Mouse (Mus musculus): ENCODE measurements around the gene Hdac10.

Gene Hdac10

DNA sequence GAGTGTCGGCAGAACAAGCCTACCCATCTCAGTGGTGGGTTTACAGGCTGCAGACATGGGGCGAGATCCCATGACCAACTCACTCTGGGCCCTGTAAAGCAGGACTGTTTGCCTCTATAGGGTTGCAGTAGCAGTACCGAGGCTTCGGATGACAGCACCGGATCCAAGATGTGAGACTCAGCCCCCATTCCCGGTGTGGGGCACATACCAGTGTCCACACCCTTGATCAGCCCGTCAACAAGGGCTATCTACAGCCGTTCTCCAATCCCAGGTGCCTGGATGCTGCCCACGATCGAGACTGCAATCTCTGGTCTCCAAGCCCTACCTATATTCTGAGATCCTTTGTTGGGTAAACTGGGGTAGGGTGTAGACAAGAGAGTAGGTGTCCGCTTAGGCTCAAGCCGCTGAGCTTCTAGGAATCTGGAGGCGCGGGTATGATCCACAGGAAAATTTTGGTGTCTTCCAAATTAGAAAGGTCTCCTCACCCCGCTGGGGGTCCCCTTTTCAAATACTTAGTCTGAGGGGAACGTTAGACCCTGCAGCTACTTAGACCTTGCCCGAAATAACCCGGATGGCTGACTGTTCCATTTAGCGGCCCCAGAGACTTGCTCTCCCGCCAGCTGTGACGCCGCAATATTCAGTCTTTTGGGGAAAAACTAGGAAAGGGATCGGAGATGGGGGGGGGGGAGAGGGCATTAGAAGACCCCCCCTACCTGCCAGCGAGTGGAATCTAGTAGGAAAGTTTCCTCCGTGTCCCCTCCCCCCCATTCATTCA lies 20.2 kb upstream of the Hdac10 start:
- peak; percentile 57 for DNase-seq (ENCODE audit: extremely low spot score, low spot score)

DNA sequence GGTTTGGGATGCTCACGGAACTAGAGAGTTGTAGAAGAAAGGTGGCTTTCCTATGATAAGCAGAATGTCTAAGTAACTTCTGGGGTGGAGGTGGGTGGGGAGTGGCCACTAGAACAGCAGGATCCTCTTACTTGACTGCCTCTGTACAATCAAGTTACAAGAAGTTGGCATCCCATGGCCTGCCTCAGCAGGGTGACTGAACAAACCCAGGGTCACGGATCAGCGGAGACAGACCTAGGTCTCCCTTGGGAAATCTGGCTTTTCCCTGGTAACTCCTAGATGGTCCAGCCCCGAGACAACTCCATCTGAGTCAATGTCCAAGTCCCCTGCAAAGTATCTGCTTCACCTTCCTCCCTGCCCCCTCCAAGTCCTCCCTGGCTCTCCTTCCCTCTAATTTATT lies 19.4 kb upstream of the Hdac10 start:
- DNase-seq (ENCODE audit: extremely low spot score, low spot score), result no peak

DNA sequence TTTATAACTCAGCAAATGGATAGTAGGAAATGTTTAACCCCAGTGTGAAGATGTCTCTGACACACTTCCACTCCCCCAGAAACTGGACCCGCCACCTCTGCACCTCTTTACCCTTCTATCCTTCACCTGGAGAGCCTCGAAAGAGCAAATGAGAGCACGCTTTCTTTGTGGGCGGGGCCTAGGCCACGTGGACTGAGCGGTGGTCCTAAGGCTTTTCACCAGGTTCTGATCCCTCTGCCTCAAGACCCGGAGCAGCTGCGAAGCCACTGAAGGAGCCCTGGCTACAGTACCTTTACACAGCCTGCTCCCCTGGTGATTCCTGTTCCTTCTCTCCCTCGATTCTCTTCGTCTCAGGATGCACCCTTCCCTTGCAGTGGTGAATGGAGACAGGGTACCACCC lies 19.0 kb upstream of the Hdac10 start:
- peak; percentile 27 for DNase-seq (ENCODE audit: extremely low spot score, low spot score)

DNA sequence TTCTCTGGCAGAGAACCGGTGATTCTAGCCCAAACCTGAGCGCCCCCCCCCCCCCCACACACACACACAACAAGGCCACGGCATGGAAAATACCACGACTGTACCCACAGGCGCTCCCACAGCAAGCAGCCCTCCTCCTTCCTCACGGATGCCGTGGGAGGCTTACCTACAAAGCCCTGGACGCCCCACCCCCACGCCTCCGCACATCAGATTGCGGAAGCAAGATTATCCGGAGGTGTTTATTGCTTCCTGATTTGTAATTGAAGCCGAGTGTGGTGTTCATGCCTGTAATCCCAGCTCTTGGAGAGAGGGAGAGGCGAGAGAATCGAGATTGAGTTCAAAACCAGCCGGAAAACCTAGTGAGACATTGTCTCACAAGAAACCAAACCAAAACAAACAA lies 18.5 kb upstream of the Hdac10 start:
- no peak for DNase-seq (ENCODE audit: extremely low spot score, low spot score)

DNA sequence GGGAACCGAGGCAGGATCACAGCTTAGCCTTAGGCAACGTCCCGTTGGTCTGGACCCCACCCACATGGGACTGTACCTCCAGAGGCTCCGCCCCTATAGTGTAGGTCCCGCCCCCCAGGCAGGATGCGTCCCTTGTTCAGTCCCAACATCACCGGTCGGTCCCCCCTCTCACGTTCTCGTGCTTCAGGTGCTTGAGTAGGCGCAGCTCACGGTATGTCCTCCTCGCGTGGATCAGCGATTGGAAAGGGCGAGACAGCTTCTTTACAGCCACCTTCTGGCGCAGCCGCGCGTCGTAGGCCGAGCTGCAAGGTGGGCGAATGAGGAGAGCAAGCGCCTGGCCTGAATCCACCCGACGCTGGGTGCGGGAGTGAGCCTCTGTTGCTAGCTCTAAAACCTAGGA lies 18.0 kb upstream of the Hdac10 start:
- DNase-seq (ENCODE audit: extremely low spot score, low spot score), result peak; percentile 40

DNA sequence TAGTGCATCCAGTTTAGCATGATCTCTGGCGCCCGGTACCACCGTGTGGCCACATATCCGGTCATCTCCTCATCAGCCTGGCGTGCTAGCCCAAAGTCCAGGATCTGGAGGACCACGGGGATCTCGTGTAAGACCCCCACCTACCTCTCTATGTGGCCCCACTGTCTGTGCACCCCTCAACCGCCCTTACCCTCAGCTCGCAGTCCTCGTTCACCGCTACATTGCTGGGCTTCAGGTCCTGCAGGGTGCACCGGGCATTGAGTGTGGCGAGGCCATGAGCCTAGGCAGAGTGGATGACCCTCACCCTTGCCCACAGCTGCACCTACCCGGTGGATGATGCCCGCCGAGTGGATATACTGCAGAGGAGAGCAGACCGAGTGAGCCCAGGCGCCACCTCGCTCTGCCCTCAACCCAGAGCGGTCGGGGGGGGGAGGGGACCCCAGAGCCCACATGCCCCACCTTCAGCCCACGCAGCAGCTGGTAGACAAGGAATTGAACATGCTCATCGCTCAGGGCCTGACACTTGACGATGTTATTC lies 17.4 kb upstream of the Hdac10 start:
- DNase-seq (ENCODE audit: extremely low spot score, low spot score), result no peak

DNA sequence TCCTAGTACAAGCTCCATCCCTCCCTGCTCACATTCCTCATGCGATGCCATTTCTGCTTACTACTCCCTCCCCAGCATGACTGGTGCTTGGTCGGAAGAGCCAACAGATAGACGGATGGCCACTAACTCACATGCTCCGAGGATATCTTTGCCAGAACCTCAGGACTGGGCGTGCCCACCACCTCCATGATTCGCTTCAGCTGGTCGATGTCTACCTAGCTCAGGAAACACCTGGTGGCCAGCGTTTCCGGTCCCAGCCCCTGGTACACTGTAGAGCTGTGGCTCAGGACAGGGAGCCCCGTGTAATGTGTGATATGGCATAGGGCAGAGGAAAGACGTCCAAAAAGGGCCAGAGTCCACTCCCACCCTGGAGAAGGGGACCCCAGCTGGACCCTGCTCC lies 16.5 kb upstream of the Hdac10 start:
- no peak for DNase-seq (ENCODE audit: extremely low spot score, low spot score)

DNA sequence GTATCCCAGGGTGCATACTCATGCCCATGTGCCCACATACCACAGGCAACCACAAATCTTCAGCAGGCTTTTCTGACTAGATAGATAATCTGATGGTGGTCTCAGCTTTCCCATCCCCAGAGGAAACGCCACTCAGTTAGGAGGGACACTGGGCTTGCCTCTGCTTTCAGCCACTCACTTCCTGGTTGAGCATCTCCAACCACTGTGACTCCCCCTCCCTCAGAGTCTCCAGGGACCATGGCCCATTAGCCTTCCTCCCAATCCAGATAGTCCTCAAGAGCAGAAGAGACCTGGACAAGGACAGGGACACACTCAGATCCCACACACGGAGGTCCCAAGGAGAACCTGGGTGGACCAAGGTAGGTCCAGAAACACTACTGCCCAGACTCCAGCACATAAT lies 14.6 kb upstream of the Hdac10 start:
- DNase-seq (ENCODE audit: extremely low spot score, low spot score), result no peak

DNA sequence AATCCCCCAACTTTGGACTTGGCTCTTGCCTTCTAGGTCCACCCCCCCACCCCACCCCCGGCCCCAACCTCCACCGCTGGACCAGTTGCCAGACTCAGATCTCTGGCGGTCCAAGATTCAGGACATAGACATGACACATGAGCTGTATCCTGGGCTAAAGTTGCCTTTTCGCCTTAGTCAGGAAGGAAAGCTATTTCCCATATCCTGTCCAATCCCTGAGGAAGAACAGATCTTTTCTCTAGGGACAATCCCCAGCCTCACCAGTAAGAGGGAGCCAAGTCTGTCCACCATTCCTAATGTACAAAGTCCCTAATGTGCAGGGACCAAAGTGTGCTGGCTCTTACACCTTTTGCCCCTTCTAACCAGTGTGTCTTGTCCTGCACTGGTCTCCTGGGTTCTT lies 13.4 kb upstream of the Hdac10 start:
- no peak for DNase-seq (ENCODE audit: extremely low spot score, low spot score)

DNA sequence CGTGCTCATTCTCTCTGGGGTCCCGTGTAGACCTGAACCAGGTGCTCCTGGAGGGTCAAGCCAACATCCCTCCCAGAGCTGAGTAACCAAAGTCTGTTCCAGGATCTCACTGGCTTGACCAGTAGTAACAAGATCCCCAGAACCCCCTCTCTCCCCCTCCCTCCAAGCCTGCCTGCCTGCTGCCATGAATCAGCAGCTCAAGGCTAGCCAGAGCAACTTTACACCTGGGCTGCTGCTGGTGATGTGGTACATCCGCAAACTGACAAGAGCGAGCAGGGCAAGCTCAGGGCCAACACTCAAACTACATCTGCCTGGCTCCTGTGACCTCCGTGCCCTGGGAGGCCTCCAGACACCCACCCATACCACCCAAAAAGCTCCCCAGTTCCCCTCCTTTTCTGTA lies 12.9 kb upstream of the Hdac10 start:
- no peak for DNase-seq (ENCODE audit: extremely low spot score, low spot score)

DNA sequence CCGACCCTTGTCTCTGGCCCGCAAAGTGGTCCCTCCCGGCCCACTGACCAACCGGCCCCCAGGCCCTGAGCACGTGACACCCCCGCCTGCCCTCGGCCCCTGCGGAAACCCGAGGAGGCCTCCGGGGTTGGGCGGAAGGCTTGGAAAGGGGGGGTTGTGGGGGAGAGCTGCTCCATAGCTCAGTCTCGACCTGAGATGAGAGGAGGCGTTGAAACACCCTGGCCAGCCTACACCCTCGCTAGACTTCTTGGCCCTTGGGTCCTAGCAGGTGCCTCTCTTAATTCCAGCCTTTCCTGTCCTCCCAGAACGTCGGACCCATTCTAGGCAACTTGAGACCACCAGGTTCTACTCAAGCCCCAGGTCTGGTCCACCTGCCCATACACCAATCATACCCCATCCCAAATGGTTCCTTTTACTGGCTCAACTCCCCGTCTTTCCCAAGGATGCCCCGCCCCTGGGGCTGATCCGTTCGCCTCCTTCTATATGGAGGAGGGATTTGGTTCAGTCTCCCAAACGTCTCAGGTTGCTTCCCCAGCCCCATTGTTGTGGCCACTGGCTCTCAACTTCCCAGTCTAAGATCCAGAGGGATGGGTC lies 12.3 kb upstream of the Hdac10 start, which contains the start of gene Mapk12:
Gene Mapk12 (minus strand): TSS at position 45 of the 594 bp plus-strand sequence.
- DNase-seq (ENCODE audit: extremely low spot score, low spot score), result peak; percentile 71

DNA sequence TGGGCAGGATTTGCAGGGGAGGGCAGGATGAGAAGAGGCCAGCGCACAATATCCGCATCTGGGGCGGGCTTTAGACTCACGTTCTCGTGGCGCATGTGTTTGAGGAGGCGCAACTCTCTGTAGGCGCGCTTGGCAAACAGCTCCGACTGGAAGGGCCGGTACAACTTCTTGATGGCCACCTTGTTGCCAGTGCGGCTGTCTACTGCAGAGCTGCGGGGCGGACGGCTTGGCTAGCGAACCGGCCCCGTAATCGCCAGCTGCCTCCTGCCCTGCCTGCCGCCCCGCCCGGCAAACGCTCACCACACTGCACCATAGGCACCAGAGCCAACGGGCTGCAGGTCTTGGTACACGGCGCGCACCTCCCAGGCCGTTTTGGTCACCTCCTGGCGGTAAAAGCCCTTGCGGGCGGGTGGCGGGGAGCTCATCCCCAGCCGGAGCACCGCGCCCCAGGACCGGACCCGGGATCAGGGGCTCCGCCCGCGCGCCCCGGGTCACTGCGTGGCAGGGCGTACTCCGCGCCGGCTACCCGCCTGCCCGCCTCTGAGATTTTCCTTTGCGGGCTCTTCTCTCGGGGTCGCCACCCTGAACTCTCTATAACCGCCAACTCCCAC lies 11.7 kb upstream of the Hdac10 start:
- DNase-seq (ENCODE audit: extremely low spot score, low spot score), result peak; percentile 58

DNA sequence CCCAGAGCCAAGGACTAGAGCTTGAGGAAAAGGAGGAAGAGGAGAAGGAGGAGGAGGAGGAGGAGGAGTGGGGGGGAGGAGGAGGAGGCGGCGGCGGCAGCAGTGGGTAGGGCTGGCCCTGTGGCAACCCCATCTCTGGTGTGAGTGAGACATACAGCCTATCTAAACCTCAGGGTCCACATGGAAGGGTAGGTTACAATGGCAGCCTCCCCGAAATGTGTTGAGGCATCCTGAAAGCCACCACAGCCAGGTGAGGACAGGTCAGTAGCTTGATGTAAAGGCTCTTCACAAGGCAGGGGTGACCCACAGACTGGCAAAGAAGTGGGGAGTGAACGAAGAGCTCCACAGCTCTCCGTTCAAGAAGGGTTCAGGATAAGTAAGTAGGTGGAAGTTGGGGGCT lies 10.0 kb upstream of the Hdac10 start:
- DNase-seq (ENCODE audit: extremely low spot score, low spot score), result no peak

DNA sequence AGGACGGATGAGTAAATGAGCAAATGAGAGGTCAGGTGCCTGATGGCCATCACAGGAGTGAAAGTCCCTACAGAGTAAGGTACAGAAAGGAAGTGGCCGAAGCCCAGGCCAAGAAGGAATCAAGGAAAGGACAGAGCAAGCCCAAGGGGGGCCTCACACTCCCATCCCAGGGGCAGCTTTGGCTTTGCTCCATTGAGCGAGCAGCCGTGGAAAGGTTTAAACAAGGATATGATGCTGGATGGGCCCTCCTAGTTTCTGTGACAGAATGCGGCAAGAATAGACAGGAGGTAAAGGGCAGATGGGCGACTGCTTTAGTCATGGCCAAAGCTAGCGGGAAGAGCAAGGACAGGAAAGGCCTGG lies 9.5 kb upstream of the Hdac10 start:
- DNase-seq (ENCODE audit: extremely low spot score, low spot score), result no peak

DNA sequence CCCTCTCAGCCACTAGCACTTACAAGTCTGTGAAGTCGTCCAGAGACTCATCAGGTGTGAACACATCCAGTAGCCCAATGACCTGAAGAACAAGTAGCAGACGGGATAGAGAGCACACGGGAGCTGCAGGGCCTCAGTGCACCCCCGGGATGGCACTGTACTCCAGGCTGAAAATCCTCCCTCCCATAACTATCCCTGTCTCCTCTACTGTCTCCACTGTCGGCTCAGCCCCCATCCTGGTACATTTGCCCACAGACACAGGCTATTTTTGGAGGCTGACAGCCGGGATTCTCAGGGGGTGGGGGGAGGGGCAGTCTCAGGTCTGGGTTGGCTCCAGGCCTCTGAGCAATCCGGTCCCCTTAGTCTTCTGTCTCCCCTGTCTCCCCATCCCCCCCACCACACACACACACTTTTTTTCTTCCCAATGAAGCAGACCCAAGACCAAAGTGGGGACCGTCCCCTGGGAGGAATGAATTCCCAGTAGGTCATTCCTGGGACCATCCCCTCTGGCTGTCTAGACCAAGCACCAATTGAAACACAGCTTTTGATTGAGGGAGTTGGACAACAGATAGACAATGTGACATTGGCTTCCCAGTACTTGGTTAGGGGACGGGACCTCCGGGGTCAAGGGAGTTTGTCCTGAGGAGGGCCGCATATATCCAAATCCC lies 9.0 kb upstream of the Hdac10 start:
- DNase-seq (ENCODE audit: extremely low spot score, low spot score), result no peak

DNA sequence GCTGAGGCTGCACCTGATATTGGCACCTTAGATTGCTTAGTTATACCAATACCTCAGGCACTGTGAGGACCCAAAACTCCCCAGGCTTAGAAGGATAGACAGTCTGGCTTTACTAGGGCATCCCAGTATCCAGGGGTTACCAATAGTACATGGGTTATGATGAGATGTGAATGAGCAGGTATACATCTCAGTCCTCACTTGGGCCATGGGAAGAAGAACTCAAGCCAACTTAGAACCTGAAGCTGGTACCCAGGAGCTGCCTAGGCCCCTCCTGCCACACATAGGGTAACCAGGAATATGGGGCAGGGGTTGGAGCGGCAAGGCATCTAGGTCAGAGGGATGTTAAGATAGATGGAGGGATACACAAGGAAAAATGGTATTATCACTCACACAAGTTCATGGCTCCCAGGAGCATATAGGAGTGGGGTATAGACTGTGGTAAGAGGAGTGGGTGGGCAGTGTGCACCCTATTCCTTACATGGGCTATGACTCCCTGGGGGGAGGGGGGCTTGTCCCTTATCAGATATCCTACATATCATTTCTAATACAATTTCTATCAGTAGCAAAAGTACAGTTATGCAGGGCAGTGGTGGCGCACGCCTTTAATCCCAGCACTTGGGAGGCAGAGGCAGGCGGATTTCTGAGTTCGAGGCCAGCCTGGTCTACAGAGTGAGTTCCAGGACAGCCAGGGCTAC lies 8.1 kb upstream of the Hdac10 start:
- DNase-seq (ENCODE audit: extremely low spot score, low spot score), result no peak

DNA sequence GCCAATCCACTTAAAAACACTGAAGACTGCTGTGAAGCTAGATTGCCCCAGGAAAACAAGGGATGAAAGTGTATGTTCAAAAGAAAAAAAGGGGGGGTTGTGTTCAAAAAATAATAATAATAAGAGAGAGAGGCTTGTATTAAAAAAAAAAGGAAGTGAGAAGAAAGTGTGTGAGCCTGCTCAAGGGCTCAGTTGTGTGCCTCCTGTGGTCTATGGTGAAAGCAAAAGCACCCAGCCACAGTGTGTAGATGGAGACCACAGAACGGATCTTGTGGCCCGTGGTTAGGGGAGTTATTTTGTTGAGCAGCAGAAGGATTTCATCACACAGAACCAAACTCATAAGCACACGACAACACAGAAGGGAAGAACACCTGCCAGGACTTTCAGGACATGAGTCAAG lies 2.8 kb upstream of the Hdac10 start:
- DNase-seq (ENCODE audit: extremely low spot score, low spot score), result no peak

DNA sequence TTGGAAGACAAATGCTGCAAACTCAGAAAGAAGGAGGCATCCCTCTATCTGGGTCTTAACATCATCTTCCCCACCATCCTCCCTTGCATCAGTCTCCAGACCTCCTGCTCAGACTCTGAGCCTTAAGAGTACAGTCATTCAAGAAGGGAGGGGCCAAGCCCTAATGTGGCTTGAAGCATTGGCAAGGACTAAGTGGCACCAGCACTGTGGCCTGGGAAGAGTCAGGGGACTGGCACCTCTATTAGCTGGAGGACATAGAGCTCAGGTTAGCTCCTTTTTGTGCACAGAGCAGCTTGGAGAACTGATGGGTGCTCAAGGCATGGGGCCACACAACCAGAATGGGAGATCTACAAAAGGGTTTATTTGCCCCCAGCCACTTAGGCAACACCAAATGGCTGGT lies 1.7 kb upstream of the Hdac10 start:
- DNase-seq (ENCODE audit: extremely low spot score, low spot score), result no peak

DNA sequence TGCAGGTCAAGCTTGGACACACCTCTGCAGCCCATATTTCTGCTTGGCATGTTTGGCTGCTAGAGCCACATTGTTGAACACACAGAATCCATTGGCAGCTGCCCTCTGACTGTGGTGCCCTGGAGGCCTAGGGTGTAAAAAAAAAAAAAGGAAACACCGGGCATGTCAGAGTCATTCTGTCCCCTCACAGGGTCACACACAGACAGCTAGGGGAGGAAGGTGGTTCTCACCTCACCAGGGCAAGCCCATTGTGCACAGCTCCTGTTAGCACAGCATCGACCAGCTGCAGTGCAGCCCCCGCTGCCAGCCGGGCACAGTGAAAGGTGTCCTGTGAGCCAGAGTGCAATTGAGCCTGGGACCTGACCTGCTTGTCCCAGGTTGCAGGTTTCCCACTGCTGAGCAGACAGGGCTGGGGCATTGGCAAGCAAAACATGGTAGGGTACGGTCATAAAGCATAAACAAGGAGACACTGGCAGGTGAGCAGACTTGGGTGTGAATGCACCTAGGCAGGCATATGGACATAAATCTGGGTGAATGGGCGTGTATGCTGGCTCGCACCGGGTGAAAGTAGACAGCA lies 1.0 kb downstream of the Hdac10 start:
- no peak for DNase-seq (ENCODE audit: extremely low spot score, low spot score)

DNA sequence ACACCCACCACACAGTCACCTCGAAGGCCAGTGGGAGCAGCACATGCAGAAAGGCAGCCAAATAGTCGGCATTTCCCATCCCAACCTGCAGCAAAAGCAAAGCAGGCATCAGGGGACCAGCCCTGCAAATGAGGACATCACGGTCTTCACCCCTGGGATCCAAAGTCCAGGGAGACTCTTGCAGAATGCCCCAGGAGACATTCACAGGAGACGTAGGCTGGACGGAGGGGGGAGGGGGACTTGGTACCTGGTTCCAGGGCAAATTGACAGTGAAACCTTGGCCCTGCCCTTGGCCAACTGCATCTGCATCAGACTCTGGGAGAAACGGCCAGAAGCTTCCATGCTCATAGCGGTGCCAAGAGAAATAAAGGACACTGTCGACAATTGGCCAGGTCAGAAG lies 1.9 kb downstream of the Hdac10 start:
- no peak for DNase-seq (ENCODE audit: extremely low spot score, low spot score)

DNA sequence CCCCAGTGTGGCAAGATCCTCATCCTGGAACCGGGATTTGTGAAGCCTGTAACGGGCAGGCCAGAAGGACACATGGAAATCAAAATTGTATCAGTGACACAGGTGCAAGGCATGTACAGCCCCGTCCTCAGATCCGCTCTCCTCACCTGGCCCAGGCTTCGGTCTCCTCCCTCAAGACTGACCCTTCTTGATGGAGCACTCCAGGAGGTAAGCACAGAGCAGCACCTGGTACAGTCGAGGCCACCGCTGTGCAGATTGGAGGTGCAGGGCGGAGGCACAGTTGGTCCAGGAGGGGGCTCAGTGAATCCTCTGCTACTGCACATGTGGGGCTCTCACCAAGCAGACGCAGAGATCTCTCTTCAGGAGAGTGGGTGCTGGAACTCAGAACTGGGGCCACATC lies 3.1 kb downstream of the Hdac10 start:
- DNase-seq (ENCODE audit: extremely low spot score, low spot score), result no peak
